Mouse (Mus musculus): Measurements from ENCODE around the gene Cox15. TPM values are rescaled to one million over a fixed set of nuclear protein-coding genes. Genes with fewer than 3 reads are reported as not detected.

Gene Cox15
- 16.1 and 16.3 TPM in 2 replicates for polyA plus RNA-seq (2012; rRNA removed)

DNA sequence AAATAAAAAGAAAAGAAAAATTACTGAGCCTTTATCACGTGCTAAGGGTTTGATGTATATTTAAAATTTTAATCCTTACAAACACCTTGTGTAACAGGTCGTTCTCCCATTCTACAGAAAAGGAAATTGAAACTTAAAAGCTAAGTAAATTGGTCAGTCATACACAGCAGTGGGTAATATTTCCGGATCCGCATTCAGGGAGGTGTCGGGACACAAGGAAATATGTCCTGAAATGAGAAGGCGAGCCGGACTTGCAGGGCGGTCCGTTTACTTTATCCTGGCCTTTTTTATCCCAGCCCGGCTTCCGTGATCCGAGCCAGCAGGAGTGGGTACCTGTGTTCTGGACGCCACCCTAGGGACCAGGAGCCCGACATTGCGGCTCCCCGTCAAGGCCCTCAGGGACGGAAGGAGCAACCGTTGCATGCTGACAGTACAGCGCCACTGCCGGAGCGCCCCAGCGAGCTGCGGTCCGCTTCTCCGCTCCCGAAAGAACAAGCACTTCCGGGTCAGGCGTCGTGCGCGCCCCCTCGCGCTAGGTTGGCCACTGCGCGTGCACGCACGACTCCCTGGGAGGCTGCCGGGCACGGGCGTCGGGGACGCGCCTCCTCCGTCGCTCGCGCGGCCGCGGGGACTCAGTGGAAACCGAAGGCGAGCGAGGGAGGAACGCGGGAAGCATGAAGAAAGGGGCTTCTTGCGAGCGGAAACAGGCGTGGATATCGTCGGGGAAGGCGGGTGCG, at the start of gene Cox15, which contains the start of gene Cutc:
Gene Cox15, minus strand, starts transcription at position 512 of the 737 bp plus-strand sequence.
Gene Cutc, plus strand, starts transcription at position 508 of the 737 bp plus-strand sequence.

DNA sequence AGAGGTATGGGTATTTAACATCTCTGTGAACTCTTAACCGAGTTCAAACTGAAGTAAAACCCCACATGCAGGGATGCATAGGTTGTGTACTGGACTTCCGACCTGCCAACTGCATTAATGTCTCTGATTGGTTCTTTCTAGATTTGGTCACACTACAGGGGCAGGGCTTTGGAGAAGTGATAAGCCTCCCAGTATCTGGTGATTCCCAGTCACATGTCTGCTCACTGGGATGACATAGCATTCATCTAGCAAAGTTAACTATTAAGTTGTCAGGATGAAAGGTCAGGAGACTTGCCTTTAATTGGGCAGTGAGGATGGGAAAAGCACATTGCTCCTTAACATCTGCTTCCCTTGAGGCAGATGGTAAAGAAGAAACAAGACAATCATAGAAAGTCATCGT, 29.2 kb upstream of the Cox15 start, which contains the start of gene Abcc2:
Gene Abcc2, plus strand, starts transcription at position 213 of the 400 bp plus-strand sequence.

DNA sequence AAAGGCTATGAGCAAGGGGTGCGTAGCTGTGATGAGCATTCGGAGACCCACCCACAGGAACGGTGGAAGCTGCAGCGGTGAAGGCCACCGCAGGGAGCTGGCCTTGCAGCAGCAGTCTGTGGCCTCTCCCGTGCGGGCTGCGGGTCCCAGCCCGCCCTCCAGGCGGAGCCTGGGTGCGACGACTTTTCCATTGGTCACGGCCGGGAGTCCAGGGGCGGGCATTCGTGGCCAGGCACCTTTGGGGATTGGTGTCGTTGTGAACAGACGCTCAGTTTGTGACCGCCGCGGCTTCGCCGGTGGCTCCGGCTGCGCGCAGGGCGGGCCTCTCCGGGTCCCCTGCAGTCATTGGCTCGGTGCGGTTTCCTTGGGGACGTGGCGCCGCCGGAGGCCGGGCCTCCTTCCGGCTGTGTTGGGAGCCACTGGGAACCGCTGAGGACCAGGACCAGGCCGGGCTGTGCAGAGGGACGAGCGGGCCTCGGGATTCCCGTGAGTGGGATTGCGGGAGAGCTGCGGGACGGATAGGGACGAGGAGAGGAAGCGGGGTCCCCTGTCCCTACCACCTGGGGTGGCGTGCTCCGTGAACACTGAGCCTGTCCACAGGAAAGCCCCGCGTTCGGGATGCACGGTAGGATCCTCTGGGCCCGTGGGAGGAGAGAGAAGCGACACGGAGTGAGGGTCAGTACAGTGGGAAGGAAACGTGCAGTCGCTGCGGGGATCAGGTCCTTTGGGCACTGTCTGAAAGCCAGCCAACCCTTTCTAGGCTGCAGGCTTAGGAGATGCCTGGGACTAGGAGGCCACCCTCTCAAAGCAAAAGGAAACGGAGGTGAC, 63.2 kb downstream of the Cox15 start, which contains the start of gene Entpd7:
Gene Entpd7, plus strand, starts transcription at position 254 of the 828 bp plus-strand sequence.

Other genes starting within 250 kb of the Cox15 start
- 36.1 and 42.2 TPM in 2 replicates for gene Got1, start 228.4 kb downstream of the Cox15 start, polyA plus RNA-seq (2012; rRNA removed)
- 1.3 and 1.4 TPM in 2 replicates for gene Nkx2-3, start 140.7 kb downstream of the Cox15 start, polyA plus RNA-seq (2012; rRNA removed)
- gene Slc25a28, start 78.1 kb downstream of the Cox15 start, polyA plus RNA-seq (2012; rRNA removed) = 61.4 and 73.0 TPM in 2 replicates
- gene Entpd7, start 63.3 kb downstream of the Cox15 start, polyA plus RNA-seq (2012; rRNA removed) = 7.8 and 9.4 TPM in 2 replicates
- gene Cutc, start within 50 bp of the Cox15 start, polyA plus RNA-seq (2012; rRNA removed) = 8.4 and 8.8 TPM in 2 replicates
- 0.42 and 0.68 TPM in 2 replicates for gene Abcc2, start 29.2 kb upstream of the Cox15 start, polyA plus RNA-seq (2012; rRNA removed)
- gene Dnmbp, start 187.2 kb upstream of the Cox15 start, polyA plus RNA-seq (2012; rRNA removed) = 18.2 and 24.8 TPM in 2 replicates
- 1.8 and 2.4 TPM in 2 replicates for gene Cpn1, start 233.6 kb upstream of the Cox15 start, polyA plus RNA-seq (2012; rRNA removed)